Mouse (Mus musculus) liver, embryonic 16.5 days (tissue): Measurements from ENCODE around the gene Hoxd11. TPM values are rescaled to one million over a fixed set of nuclear protein-coding genes. Genes with fewer than 3 reads are reported as not detected.

Experiments
- ATAC-seq: fragments of 200-750 bp; cut with Nextera tagmentation; 2 replicates; pipeline ENCODE4 v1.8.0; 2017; ENCODE audit warnings: low read depth, mild to moderate bottlenecking, moderate number of reproducible peaks, moderate library complexity
- H3K27ac ChIP-seq: fragments of 300-500 bp; sonication (generic); 2 replicates; pipeline ENCODE4 v1.5.1; 2014; ENCODE audit warnings: mild to moderate bottlenecking, low read length
- H3K27me3 ChIP-seq: fragments of 300-500 bp; sonication (generic); 2 replicates; pipeline ENCODE4 v1.6.1; 2014; ENCODE audit warnings: low read depth, low read length, mixed read lengths; ENCODE audit not compliant: control insufficient read depth, insufficient read depth
- H3K36me3 ChIP-seq: fragments of 300-500 bp; sonication (generic); 2 replicates; pipeline ENCODE4 v1.6.1; 2014; ENCODE audit warnings: mild to moderate bottlenecking; ENCODE audit not compliant: control insufficient read depth, insufficient read depth
- H3K4me1 ChIP-seq: fragments of 300-500 bp; sonication (generic); 2 replicates; pipeline ENCODE4 v1.6.1; 2014; ENCODE audit warnings: low read depth, low read length, mixed read lengths; ENCODE audit not compliant: control insufficient read depth
- H3K4me2 ChIP-seq: fragments of 300-500 bp; sonication (generic); 2 replicates; pipeline ENCODE4 v1.6.1; 2014; ENCODE audit warnings: low read depth, low read length, mixed read lengths
- H3K4me3 ChIP-seq: fragments of 300-500 bp; sonication (generic); 2 replicates; pipeline ENCODE4 v1.5.1; 2014; ENCODE audit warnings: low read depth, mild to moderate bottlenecking, low read length
- H3K9ac ChIP-seq: fragments of 300-500 bp; sonication (generic); 2 replicates; pipeline ENCODE4 v1.6.1; 2014; ENCODE audit warnings: low read depth, low read length
- H3K9me3 ChIP-seq: fragments of 300-500 bp; sonication (generic); replicated peaks from 2 replicates; pipeline ENCODE4 v1.6.1; 2016; ENCODE audit warnings: low read length; ENCODE audit not compliant: control insufficient read depth
- WGBS: fragments of 180-500 bp; shearing (Covaris S2); extraction: QIAGEN DNeasy Blood & Tissue Kit; methylation state at CpG from one replicate; pipeline ENCODE4 v1.1.7; 2014; ENCODE audit not compliant: insufficient replicate concordance; 5-methylcytosine and 5-hydroxymethylcytosine counted together
- polyA plus RNA-seq: library from polyadenylated mRNA; unstranded; fragments of >200 nt; fragmentation: Nextera tagmentation; extraction: Ambion mirVana; gene quantifications from 2 replicates; pipeline ENCODE4 v1.2.1, GENCODE M21; 2015

Gene Hoxd11
- polyA plus RNA-seq, 1 experiment from 2014 or later = not detected

- Histone ChIP-seq H3K27me3 (peaks cover 94% of the 10 kb centered on the region), H3K36me3 (no peaks in the 10 kb centered on the region), H3K9ac (no peak overlapping the region), H3K27ac (no peak overlapping the region), H3K4me2 (no peak overlapping the region), H3K4me1 (peaks cover 3% of the 10 kb centered on the region), H3K4me3 (no peak overlapping the region), H3K9me3 (no peaks in the 10 kb centered on the region)
- ATAC-seq = no peak
- 7% methylated on average over 4 of the region's 4 CpGs for WGBS
These were observed 5.8 kb downstream of the Hoxd11 start for GRCm38 (mm10) chr2:74685059-74685603.

DNA sequence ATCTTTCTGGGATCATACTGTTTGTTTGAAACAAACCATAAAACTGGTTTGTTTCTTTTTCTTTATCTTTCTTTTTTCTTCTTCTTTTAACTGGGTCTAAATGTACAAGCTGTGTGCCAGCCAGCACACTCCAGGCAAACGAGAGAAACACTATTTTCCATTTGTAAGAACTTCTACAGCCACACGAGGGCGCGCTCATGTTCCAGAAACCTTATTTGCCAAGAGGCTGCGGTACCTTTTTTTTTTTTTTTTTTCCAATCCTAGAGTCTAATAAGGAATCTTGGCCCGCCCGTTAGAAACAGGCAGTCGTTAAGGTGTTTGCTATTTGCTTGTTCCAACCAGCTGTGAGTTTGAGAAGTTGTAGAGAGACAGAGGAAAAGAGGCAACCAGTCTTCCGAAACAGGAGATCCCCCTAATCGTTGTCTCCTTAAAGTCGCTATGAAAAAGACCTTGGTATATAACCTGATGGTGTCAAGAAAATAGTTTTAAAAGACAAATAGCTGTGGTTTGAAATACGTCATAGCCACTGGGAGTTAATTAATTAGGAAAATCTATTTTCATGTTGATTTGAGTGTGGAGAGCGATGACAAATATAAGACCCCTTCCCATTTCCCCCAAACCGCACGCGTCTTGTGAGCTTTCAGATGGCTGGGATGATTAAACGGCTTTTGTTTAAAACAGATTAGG is 7.1 kb downstream of the Hoxd11 start:
- H3K36me3 ChIP-seq = no peaks in the 10 kb centered on the region
- no peak overlapping the region for H3K9ac ChIP-seq
- ATAC-seq = no peak
- peaks cover 3% of the 10 kb centered on the region for H3K4me1 ChIP-seq
- H3K4me2 ChIP-seq = no peak overlapping the region
- no peak overlapping the region for H3K4me3 ChIP-seq
- WGBS = 5% methylated on average over 17 of the region's 17 CpGs
- no peaks in the 10 kb centered on the region for H3K9me3 ChIP-seq
- peaks cover 91% of the 10 kb centered on the region for H3K27me3 ChIP-seq
- no peak overlapping the region for H3K27ac ChIP-seq

- ATAC-seq = no peak
- 1% methylated on average over 27 of the region's 27 CpGs for WGBS
- Histone ChIP-seq H3K9me3 (no peaks in the 10 kb centered on the region), H3K36me3 (no peaks in the 10 kb centered on the region), H3K27me3 (peaks cover 91% of the 10 kb centered on the region), H3K4me2 (no peak overlapping the region), H3K27ac (no peak overlapping the region), H3K4me3 (no peak overlapping the region), H3K9ac (no peak overlapping the region), H3K4me1 (peaks cover 3% of the 10 kb centered on the region)
These were observed 7.8 kb downstream of the Hoxd11 start for GRCm38 (mm10) chr2:74686988-74687697.

DNA sequence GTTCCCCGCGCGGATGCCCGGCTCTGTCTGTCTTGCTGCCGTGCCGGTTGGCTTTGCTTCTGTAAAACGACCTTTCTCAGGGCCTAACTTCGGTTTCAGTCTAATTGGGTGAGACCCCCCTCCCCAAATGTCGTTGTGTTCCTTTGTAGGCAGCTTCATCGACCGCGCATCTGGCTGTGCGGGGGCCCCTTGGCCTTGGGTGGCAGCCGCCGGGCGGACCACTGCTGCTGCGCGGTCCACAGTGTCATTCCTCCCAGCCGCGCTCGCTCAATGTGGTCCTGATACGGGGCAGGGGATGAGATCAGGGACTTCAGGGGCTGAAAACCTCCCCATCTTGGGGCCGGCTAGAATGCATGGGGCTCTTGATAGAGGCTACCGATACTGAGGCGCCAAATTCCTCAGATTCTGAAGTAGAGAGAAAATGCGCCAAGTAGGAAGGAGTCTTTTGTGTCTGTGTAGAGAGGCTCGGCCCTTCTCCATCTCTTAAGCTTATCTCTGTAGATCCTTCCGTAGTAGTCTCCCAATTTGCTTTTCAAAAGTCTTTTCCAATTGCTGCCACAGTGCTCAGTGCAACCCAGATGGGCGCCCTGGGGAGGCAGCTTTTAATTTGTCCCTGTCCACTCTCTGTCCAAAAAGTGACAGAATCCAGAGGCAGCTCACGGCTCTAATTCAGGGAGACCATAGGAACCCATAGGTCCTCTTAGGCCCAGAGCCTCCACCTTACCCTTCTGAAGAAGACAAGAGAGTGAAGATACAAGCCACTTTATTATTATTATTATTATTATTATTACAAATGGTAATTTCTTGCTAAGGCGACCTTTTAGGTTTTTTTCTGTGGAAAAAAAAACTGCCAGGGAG is 8.6 kb downstream of the Hoxd11 start:
- Histone ChIP-seq H3K9ac (no peak overlapping the region), H3K4me2 (no peak overlapping the region), H3K9me3 (no peaks in the 10 kb centered on the region), H3K36me3 (no peaks in the 10 kb centered on the region), H3K27ac (no peak overlapping the region), H3K4me1 (no peaks in the 10 kb centered on the region), H3K4me3 (no peak overlapping the region), H3K27me3 (peaks cover 91% of the 10 kb centered on the region)
- WGBS = under 1% methylated on average over 31 of the region's 31 CpGs
- no peak for ATAC-seq

- Histone ChIP-seq H3K4me1 (no peaks in the 10 kb centered on the region), H3K9ac (no peak overlapping the region), H3K27ac (no peak overlapping the region), H3K9me3 (no peaks in the 10 kb centered on the region), H3K4me3 (no peak overlapping the region), H3K27me3 (peaks cover 91% of the 10 kb centered on the region), H3K4me2 (no peak overlapping the region), H3K36me3 (no peaks in the 10 kb centered on the region)
- WGBS = 3% methylated on average over 12 of the region's 12 CpGs
- ATAC-seq = no peak
These were observed 9.6 kb downstream of the Hoxd11 start for GRCm38 (mm10) chr2:74688795-74689573.

GRCm38 (mm10) chr2:74689574-74690337 is 10.4 kb downstream of the Hoxd11 start:
- Histone ChIP-seq H3K9ac (no peak overlapping the region), H3K27me3 (peaks cover 91% of the 10 kb centered on the region), H3K27ac (no peak overlapping the region), H3K36me3 (no peaks in the 10 kb centered on the region), H3K4me1 (no peaks in the 10 kb centered on the region), H3K4me2 (no peak overlapping the region), H3K4me3 (no peak overlapping the region), H3K9me3 (no peaks in the 10 kb centered on the region)
- 1% methylated on average over 24 of the region's 24 CpGs for WGBS
- no peak for ATAC-seq

DNA sequence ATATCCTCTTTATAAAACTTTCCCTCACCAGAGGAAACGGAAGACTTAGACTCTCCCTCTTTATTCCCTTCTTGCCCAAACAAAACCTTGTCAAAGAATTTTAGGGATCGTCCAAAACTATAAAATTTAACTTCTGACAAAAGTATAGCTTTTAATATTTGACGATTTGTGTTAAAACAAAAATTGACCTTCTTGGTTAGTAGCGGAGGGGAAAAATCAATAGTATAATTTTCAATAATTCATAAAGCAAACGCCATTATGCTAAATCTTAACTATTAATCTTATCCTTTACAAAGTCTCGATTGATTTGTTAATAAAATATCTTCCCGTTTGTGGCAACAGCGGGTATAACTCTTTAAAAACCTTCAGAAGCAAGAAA is 11.0 kb downstream of the Hoxd11 start:
- Histone ChIP-seq H3K4me1 (no peaks in the 10 kb centered on the region), H3K4me2 (no peak overlapping the region), H3K36me3 (no peaks in the 10 kb centered on the region), H3K27ac (no peak overlapping the region), H3K9ac (no peak overlapping the region), H3K9me3 (no peaks in the 10 kb centered on the region), H3K4me3 (no peak overlapping the region), H3K27me3 (peaks cover 91% of the 10 kb centered on the region)
- 6% methylated on average over 8 of the region's 8 CpGs for WGBS
- no peak for ATAC-seq
